Mouse (Mus musculus) frontal cortex, adult (tissue): ENCODE results near the gene Fzr1.

Experiments used
- ATAC-seq: cut with Nextera tagmentation; 2 replicates; pipeline ENCODE4 v1.9.2; 2017; ENCODE audit warnings: mild to moderate bottlenecking, moderate library complexity, mixed read lengths; ENCODE audit not compliant: low TSS enrichment

Gene Fzr1

DNA sequence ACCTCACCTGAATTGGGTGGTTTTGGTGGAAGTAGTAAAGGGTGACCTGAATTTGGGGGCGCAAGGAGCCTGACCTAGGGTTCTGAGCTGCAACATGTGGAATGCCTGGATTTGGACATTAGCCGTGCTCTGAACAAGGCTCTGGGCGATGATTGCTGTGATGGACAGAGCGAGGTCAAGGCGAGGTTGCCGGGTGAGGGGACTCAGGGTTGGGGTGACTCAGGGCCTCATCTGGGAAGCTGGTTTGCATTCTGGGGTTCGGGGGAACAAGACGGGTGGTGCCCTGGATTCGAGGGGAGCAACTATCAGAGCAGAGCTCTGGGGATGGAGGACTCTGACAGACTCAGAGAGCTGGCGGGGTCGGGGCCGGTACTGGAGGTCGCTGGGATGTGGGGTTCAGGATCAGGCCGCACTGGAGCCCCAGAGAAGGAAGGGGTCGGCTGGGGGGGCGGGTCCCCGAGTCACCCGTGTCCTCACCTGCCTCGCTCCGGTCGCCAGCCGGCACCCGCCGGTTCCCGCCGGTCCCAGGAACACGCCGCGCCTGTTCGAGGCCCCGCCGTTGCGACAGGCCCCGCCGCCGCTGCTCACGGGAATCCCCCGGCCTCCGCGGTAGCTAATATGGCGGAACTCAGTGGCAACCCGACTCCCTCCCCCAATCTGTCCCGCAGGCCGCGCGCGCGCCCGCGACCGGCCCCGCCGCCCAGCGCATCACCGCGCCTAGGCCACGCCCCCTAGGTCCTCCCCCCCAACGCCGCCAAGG is at the start of gene Fzr1:
Fzr1 (minus strand) TSS at position 724 of the 760 bp plus-strand sequence.
- 0 out of 2 replicates have a peak, but pooled peaks have one; percentile 15 for ATAC-seq

DNA sequence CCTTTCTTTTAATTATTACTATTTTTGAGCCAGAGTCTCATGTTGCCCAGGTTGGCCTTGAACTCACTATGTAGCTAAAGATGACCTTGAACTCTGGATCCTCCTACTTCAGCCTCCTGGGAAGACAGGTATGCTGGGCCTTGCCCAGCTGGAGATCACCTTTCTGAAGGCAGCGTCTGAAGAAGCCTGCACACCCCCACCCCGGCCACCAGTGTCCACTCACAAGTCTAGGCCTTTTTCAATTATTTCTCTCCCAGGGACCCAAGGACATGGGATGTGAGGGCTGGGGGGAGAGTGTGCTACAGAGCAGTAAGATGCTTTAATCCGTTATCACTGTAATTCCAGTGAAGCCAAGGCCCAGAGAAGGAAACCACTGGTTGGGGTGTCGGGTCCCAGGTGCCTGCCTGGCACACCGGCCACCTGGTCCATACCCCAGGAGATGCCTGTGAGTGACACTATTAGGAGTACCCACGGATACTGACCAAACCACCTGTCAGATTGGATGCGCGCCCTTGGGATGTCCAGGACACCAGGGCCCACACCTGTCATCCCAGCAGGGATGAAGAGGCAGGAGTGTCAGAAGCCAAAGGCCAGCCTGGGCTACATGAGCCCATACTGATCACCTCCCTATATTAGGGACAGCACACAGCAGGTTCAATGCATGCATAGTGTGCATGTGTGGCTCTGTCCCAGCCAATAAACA is 49.6 kb upstream of the Fzr1 start:
- no peak for ATAC-seq

DNA sequence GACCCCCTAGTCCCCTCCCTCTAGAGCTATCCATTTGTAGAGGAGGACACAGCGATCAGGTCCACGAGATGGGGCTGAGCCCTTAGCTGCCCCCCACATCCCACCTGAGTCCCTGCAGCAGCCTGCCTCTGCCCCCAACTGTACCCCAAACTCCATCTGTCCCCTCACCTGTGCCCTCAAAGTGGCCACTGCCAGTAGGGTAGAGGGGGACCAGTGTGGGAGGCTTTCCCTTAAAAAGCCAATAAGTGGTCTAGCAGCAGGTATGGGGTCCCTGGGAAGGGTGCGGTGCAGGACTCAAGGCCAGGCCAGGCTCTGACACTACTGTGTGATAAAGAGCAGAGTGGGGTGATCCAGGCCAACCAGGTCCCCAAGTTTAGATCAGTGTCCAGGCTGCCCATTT is 49.0 kb upstream of the Fzr1 start:
- no peak for ATAC-seq

DNA sequence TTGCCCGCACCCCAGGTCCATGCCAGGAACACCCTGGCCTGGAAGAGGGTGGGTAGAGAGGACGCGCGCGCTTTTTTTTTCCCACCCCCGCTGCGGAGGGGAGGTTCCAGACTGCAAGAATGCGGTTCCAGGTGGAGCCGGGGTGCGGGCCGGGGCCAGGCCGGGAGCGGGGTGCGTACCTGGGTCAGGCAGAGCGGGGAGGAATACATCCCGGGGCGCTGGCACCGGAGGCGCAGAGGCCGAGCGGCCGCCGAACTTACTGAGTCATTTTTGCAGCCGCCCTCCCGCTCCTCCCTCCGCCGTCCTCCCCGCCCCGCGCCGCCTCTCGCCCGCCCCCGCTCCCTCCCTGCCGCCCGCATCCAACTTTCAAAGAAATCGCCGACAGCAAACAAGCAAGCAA is 48.6 kb upstream of the Fzr1 start:
- no peak for ATAC-seq

DNA sequence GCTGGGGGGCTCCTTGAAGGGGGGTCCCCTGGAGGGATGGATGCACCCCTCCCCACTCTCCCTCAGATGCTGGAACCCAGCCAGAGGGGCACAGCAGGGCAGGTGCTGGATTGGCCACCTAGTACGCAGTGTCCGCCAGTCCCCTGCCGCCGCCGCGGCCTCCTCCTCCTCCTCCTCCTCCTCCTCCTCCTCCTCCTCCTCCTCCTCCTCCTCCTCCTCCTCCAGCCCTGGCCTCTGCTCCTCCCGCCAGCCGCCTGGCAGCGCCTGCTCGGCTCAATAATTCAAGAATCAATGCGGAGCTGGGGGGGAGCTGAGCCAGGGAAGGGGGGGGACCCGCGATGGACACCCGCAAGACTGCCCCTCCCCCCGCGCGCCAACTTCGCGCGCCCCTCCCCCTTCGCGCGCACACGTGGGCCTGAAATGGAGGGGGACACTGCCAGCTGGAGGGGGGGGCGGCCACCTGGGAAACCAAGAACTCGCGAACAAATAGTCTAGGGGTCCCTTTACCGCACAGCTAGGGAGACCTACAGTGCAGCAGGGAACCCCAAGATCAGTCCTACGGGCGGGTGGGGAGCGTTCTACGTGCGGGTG is 47.9 kb upstream of the Fzr1 start:
- ATAC-seq: no peak

DNA sequence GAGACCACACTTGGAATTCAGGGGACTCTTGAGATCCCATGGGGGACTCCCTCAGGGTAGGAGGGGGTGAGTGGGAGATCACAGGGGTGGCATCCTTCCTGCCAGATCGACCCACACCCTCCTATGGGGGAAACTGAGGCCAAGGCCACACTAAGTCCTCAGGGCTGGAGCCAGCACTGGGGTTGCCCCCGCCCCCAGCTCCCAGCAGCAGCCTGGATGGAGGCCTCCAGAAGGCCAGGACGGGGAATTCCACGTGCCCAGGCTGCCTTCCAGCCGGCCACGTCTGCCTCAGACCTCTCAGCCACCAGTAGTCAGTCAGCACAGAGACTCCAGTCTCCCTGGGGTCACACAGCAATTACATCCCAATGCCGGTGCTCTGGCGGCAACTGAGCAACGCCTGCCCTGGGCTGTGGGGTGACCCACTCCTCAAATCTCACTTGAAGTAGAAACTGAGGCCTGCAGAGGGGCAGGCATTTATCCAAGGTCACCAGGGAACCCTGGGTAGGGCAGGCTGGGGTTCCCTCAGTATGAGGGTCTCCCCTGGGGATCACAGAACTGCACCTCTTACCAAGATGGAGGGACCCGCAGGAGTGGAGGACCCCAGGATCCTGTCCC is 47.0 kb upstream of the Fzr1 start:
- ATAC-seq: no peak

DNA sequence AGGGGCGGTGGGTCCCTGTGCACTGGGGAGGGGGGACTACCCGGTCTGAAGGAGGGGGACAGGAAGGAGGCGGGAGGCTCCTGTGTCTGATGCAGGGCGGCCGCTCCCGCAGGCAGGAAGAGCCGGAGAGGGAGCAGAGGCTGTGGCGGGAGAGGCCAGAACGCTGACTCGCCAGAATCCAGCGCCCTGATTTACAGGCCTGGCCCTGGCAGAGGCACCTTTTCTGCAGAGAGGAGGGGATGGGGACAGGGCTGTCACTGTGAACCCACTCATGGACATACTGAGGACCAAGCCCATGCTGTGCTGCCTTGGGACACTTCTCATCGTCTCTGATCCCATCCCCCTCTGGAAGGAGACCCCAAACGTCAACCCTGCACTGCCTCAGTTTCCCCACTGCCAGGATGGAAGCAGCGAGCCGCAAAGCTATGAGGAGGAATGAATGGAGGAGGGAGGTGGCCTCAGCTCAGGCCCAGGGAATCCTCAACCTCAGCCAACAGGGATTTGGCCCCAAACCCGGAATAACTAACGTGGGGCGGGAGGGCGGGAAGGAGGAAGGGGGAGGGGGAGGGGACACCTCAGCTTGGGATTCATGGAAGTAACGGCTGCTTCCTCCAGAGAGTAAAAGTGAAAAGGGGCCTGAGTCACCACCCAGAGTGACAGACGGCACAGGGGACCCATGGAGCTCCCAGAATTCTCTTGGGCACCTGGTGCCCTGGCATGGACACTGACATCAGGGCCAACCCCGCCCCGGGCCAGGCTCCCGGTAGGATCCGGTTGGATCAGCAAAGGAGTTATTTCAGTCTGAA is 46.1 kb upstream of the Fzr1 start:
- no peak for ATAC-seq

DNA sequence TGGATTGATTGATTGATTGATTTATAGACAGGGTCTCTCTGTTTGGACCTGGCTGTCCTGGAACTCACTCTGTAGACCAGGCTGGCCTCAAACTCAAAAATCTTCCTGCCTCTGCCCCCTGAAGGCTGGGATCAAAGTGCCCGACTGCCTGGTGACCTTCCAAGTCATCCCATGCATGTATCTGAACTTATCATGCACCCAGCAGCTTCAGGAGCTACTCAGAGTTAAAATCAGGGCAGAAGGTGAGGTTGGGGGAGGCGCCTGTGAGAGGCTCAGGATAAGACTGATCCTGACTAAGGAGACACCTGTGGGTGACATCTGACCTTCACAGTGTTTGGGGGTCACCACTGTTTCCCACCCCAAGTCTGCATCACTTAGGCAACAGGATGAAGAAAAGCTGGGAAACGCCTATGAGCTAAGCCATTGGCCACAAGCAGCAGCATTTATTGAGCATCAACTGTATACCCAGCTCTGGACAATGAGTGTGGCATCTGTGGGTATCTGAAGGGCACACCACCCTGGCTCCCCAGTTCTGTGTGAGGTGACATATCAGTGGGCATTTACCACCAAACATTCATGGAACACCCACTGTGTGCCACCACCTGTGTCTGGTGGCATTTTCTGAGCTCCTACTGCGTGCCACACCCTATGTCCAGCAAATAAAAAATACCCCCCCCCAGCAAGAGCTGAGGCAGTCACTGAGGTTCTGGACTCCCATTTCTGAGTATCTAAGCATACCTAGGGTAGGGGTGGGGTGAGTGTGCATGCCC is 45.3 kb upstream of the Fzr1 start:
- ATAC-seq: no peak

DNA sequence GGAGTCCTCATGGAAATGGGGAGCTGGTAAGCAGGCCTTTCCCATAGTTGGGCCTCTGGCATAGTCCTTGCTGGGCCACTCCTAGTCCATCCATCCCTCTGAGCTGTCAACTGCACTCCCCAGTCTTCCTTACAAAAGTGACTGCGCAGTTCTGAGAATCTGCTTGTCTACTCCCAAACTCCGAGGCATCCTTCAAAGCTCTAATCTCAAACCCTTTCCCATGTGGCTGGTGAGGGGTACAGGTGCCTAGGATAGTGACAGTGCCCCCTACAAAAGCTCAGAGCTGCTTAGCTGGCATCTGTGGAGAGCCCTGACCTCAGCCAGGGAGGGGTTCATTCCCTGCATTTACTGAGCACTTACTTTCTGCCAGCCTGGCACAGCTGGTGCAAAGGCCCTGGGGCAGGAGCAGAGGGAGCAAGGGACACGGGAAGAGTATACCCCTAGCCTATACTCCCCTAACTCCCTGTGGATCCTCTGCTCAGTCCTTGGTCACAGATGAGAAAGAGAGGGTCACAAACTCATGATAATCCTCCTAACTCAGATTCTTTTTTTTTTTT is 44.4 kb upstream of the Fzr1 start:
- no peak for ATAC-seq

DNA sequence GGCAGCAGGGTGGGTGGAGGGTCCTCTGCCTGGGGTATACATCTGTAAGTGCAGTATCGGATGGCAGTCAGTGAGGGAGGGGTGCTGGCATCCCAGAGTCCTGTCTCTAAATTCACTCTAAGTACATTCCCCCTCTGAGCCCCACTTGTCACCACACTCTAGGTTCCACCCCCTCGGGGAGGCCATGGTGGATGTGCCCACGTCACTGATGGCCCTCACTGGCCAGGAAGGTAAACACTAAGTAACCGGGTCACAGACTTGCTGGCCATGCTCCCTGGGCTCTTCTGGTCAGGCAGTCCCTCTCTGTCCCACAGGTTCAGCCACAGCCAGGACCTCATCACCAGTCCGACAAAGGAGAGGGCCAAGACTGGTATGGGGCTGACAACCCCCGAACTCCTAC is 43.9 kb upstream of the Fzr1 start:
- ATAC-seq: no peak

DNA sequence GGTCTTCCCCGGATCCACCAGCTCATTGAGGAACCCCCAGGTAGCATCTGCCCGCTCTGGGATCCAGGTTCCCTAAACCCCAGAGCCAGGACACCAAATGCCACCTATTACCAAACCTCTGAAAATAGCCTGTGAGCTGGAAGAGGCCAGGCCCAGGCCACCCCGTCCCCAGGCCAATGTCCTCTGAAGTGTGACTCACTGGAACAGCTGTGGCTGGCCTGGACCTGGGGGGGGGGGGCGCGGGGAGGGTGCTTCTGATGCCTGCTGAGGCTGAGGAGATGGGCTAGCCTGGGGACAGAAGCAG is 43.4 kb upstream of the Fzr1 start:
- no peak for ATAC-seq

DNA sequence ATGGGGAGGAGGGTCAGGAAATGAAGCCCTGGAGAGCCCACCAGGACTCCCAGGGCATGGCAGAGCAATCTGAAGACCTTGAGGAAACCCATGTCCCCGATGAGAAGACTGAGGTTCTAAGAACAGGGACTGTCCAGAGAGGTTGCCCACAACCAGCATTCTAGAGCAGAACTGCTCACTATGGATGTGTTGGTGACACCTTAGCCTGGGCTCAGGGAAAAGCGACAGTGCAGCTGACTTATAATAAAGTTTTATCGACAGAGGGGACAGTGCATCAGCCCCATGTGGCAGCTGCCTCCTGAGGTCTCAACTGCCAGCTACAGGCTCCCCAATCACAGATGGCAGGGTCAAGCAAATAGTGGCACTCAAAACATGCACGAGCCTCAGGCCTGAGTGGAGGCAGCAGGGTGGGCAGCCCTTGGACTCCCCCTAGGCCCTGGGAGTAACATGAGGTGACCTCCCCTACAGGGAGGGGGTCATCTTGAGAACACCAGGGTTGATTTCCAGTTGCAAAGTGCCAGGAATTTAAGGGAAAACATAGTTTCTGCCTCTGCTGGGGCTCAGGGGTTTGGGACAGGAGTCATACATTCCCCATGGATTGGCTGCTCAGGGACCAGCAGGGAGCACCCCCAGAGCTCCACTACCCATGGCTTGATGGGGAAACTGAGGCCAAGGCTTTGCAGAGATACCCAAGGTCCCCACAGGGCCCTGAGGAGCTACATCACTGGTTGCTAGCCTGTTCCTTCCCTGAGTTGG is 42.9 kb upstream of the Fzr1 start:
- no peak for ATAC-seq

DNA sequence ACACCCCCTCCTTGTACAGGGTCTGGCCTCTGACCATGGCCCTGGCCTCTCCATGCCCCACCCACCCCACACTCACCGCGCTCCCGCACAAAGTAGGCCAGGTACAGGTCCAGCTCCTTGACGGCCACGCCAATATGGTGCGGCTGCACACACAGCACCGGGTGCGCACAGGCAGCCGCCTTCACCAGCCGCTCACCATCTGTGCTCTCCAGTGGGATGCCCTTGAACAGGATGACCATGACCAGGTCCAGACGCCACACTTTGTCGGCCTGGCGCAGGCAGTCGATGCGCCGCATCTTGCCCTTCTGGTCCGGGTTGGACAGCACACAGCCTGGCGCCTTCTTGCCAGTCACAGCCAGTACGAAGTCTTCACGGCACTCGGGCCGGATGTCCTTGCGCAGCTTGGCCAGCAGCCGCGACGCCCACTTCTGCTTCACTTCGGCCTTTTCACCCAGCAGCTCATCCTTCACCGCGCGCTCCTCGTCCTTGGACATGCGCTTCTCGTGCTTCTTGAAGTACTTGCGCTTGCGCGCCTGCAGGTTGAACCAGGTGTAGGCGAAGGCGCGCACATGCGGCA is 42.0 kb upstream of the Fzr1 start:
- ATAC-seq: no peak

DNA sequence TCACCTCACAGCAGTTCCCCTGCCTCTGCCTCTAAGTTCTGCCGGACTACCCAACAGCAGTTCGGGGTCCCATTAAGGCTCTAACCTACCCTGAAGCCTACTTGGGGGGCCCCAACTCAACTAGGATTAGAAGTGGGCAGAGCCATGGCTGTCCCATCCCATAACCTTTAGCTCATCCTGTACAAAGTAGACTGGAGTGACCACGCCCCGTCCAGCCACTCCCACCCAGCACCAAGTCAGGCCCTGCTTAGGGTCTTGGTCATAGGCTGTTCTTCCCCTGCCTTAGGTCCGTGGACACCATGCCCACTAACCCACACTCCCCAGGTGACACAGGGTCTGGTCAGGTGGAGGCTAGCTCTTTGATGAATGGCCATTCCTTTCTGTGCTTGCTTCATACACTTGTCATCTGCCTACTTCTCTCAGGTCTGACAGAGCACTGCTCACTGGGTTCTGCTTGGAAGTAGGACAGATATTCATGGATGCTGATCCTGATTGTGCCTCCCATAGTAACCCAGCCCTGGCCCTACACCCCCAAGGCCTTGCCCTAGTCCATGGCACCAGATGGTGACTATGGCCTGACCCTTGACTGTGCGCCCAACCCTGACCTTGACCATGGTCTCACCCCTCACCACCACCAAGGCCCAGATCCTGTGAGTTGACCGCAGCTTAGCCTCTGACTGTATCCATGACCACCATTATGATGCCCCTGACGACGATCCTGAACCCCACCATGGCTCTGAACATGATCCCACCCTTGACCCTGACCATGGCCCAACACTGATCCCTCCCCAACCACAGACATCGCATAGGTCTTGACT is 41.0 kb upstream of the Fzr1 start:
- ATAC-seq: no peak

DNA sequence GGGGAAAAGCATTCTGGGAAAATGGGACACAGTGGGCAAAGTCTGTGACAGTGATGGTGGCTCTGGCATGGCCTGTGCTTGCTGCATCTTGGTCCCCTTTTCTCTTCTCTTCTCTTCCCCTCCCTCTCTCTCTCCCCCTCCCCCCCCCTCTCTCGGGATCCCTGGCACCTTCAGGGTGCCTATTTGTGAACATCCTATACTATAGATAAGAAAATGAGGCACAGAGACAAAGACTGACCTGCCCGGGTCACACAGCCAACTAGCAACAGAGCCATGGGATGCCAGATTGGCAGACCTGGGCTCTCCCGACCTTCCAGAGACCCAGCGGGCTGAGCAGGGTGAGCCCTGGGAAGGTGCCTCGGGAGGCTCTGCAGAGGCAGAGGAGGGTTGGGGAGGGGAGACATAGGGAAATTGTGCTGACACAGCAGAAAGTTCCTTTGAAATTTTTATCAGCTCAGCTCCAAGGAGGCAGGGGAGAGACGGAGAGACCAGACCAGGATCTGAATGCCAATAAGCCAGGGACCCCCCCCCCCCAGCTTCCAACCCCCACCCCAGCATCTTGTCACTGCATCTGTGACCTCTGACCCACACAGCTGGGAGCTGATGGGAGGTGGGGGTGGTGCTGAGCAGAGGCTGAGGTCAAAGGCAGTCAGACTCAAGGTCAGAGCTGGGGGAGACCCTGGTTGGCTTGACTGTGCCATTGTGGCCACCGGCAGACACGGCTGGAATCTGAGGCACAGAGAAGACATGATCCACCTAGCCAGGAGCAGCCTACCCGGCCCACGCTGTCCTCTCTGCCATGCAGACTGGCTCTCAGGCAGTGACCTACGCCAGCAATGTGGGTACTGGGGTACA is 40.1 kb upstream of the Fzr1 start:
- ATAC-seq: no peak

DNA sequence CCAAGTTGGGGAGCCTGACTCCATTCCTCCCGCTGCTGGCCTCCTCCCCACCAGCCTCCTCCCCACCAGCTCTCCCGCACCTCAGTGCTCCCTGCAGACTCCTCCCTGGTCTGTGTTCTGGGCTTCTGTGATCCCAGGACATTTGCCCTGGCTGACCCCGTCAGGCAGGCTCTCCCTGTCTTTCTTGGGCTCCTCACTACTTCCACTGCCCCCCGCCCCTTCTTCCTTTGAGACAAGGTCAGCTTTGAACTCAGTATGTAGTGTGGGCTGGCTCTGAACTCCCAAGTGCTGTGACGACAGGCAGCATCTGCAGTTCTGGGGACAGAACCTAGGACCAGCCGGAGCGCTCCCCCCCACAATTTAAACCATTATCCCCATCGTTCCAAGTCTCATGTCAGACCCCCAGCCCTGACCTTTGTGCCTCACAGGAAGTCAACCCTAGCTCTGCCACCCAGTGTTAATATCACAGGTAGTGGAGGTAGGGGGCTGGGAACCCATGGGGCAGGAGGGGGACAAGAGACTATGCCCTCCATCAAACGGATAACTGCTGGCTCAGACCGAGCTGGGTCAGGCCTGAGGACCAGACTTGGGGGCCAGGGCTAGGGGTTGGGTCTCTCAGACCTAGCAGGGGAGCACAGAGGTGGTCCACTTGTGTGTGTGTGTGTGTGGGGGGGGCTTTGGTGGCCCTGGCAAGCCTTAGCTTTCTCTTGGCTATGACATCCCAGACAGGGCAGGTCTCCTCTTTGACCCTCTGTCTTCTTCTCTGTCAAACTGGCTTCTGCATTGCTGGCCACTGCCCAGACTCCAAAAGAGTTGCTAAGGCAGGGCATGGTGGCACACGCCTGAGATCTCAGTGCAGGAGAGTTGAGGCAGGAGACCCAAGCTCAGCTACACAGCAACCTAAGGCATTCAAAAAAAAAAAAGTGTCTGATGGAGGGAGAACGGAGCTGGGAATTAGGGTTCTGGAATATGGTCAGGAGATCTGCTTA is 39.2 kb upstream of the Fzr1 start:
- ATAC-seq: peak; percentile 10; the same call in 1 of the 2 replicates
